Mouse (Mus musculus) cerebellum, postnatal 36 days (tissue): Measurements from ENCODE around the gene Zfp316.

Source experiments
- DNase-seq, 2 experiments: peaks; one replicate each; pipeline ENCODE4 v3.0.0; 2021 to 2022; ENCODE audit warnings: mixed read lengths in 2 of 2

The Zfp316 gene

DNA sequence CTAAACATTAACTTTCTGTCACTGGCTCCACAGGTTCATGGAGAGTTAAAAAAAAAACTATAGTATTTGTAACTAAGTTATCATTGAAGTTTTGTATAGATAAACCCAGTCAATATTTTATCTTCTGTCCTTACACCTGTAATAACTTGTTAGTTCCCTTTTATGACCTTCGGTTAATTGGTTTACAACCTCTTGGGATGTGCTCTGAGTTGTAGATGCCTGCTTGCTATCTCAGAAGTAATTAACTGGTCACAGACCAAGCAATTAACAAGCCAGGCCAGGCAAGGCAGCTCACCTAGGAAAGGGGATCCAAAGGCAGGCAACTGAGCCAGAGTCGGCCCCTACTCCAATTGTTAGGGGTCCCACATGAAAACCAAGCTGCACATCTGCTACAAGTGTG is 56.0 kb downstream of the Zfp316 start:
- DNase-seq, result no peak

DNA sequence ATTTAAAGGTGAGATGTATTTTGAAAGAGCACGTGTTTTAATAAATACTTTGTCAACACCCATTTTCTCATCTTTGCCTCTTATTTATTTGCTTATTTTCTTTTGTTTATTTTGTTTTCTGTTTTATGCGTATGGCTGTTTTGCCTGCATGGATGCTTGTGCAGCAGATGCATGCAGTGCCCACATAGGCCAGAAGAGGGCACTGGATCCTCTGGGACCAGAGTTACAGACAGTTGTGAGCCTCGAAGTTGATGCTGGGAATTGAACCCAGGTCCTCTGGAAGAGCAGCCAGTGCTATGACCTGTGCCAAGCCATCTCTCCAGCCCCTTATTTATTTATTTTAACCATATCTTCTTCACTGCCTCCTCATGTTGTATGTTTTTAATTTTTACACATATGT is 64.8 kb downstream of the Zfp316 start:
- DNase-seq, result no peak
